Comparison of ENCODE assay signal across 18 mouse cellular contexts in genomic region chr10:122749071-122749470, GRCm38 (mm10).
"Had no signal": no experiment of that assay in that cellular context is flagged by ENCODE, and none has a peak within 500 bp of the region (broad histone marks: within the 10 kb centered on the region; RNA-seq: fewer than 3 reads in every experiment).

No protein-coding gene starts in this region.

- H3K27ac ChIP-seq: embryonic facial prominence, embryonic 10.5 days; embryonic facial prominence, embryonic 12.5 days; embryonic facial prominence, embryonic 13.5 days; embryonic facial prominence, embryonic 15.5 days; forebrain, embryonic 10.5 days; forebrain, embryonic 12.5 days; forebrain, embryonic 13.5 days; forebrain, embryonic 15.5 days; gastrocnemius, adult 2 months had no signal

- H3K4me2 ChIP-seq: embryonic facial prominence, embryonic 12.5 days; embryonic facial prominence, embryonic 13.5 days; embryonic facial prominence, embryonic 15.5 days; forebrain, embryonic 12.5 days; forebrain, embryonic 13.5 days; forebrain, embryonic 15.5 days; heart, embryonic 11.5 days had no signal

- H3K36me3 ChIP-seq: embryonic facial prominence, embryonic 10.5 days; embryonic facial prominence, embryonic 12.5 days; embryonic facial prominence, embryonic 13.5 days; embryonic facial prominence, embryonic 15.5 days; forebrain, embryonic 10.5 days; forebrain, embryonic 12.5 days; forebrain, embryonic 15.5 days had no signal

- H3K9me3 ChIP-seq: embryonic facial prominence, embryonic 12.5 days; embryonic facial prominence, embryonic 15.5 days; forebrain, embryonic 10.5 days; forebrain, embryonic 13.5 days; forebrain, embryonic 15.5 days had no signal

- H3K4me3 ChIP-seq: embryonic facial prominence, embryonic 10.5 days; embryonic facial prominence, embryonic 12.5 days; embryonic facial prominence, embryonic 13.5 days; embryonic facial prominence, embryonic 15.5 days; erythroblast, embryonic 14.5 days; forebrain, embryonic 10.5 days; forebrain, embryonic 12.5 days; forebrain, embryonic 13.5 days; forebrain, embryonic 15.5 days; gastrocnemius, adult 2 months had no signal

- H3K27me3 ChIP-seq: embryonic facial prominence, embryonic 12.5 days; embryonic facial prominence, embryonic 13.5 days; embryonic facial prominence, embryonic 15.5 days; forebrain, embryonic 12.5 days; forebrain, embryonic 13.5 days; forebrain, embryonic 15.5 days had no signal

- H3K9ac ChIP-seq: embryonic facial prominence, embryonic 12.5 days; embryonic facial prominence, embryonic 13.5 days; embryonic facial prominence, embryonic 15.5 days; forebrain, embryonic 12.5 days; forebrain, embryonic 13.5 days; forebrain, embryonic 15.5 days; forebrain, postnatal 0 days had no signal

- DNase-seq: embryo, embryonic 11 days; forebrain, postnatal 0 days; gastrocnemius, adult 2 months; gastrocnemius, postnatal 10 days; gastrocnemius, postnatal 14 days; gastrocnemius, postnatal 25 days; gastrocnemius, postnatal 36 days; heart, adult 18-20 months had no signal

- ATAC-seq: forebrain, embryonic 13.5 days; forebrain, embryonic 15.5 days; forebrain, postnatal 0 days had no signal
